Mouse (Mus musculus): ENCODE data around the gene Map10. TPM values are rescaled to one million over a fixed set of nuclear protein-coding genes. Genes with fewer than 3 reads are reported as not detected.

Gene Map10
- polyA plus RNA-seq, 1 experiment from 2014 or later: 7.6 TPM

DNA sequence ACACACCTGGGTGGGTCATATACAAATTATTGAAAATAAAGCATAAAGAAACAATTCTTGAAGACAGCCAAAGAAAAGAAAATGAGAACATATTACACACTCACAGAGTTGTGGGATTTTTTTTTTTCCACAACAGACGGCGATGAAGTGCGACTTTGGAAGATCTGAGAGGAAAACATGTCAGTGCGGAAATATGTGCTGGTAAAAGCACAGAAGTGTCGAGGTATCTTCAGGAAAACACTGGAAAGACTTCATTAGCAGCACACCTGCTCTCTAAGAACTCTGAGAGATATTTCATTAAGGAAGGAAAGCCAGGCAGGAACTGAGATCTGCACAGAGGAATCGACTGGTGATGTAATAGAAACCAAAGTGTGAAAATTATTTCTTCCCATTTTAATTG is 26.3 kb downstream of the Map10 start:
- TF ChIP-seq CTCF (IDR thresholded peaks at IDR 0.05; ENCODE audit: low read depth): no peak
- H3K9ac ChIP-seq: no peak overlapping the region
- no peak overlapping the region for H3K4me2 ChIP-seq
- no peak overlapping the region for H3K27ac ChIP-seq (ENCODE audit: low read depth)
- H3K27me3 ChIP-seq (ENCODE audit: insufficient read depth, low read length): no peaks in the 10 kb centered on the region
- H3K36me3 ChIP-seq (ENCODE audit: insufficient read depth): no peaks in the 10 kb centered on the region
- DNase-seq: no peak
- H3K4me1 ChIP-seq (ENCODE audit: insufficient read depth): no peaks in the 10 kb centered on the region; the same call in 1 of the 2 replicates
- ATAC-seq (ENCODE audit: insufficient read depth): no peak
- WGBS: 78% methylated on average over 6 of the region's 6 CpGs
- no peaks in the 10 kb centered on the region; the same call in 1 of the 2 replicates for H3K9me3 ChIP-seq (ENCODE audit: low read depth, low read length)
- H3K4me3 ChIP-seq (ENCODE audit: low read depth, low read length): no peak overlapping the region

- H3K36me3 ChIP-seq (ENCODE audit: insufficient read depth): no peaks in the 10 kb centered on the region
- no peak for ATAC-seq (ENCODE audit: insufficient read depth)
- no peaks in the 10 kb centered on the region for H3K27me3 ChIP-seq (ENCODE audit: insufficient read depth, low read length)
- no peak overlapping the region for H3K27ac ChIP-seq (ENCODE audit: low read depth)
- H3K4me3 ChIP-seq (ENCODE audit: low read depth, low read length): no peak overlapping the region
- WGBS: 75% methylated on average over 6 of the region's 6 CpGs
- no peak for TF ChIP-seq CTCF (IDR thresholded peaks at IDR 0.05; ENCODE audit: low read depth)
- H3K9me3 ChIP-seq (ENCODE audit: low read depth, low read length): no peaks in the 10 kb centered on the region; the same call in 1 of the 2 replicates
- H3K9ac ChIP-seq: no peak overlapping the region
- DNase-seq: no peak
- no peak overlapping the region for H3K4me2 ChIP-seq
- H3K4me1 ChIP-seq (ENCODE audit: insufficient read depth): no peaks in the 10 kb centered on the region
Measured at GRCm38 (mm10) chr8:125699391-125700025, 29.9 kb downstream of the Map10 start.

DNA sequence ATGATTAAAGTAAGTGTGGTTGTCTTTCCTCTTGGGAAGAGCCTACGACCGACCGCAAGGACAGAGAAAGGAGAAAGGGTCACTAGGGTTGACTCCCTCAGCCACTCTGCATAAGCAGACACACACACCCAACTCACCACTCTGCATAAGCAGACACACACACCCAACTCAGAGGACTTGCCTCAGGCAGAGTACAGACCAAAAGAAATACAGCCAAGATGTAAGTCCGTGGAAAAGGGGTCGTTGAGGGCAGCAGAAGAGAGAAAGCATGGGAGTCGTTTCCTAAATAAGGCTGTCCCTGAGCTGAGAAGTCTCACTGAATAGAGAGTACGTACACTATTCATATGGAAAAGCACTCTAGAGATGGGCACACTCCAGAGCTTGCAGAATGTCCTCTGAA is 30.8 kb downstream of the Map10 start:
- Histone ChIP-seq H3K27ac (ENCODE audit: low read depth) (no peak overlapping the region), H3K36me3 (ENCODE audit: insufficient read depth) (no peaks in the 10 kb centered on the region), H3K9me3 (ENCODE audit: low read depth, low read length) (no peaks in the 10 kb centered on the region; the same call in 1 of the 2 replicates), H3K27me3 (ENCODE audit: insufficient read depth, low read length) (no peaks in the 10 kb centered on the region), H3K4me3 (ENCODE audit: low read depth, low read length) (no peak overlapping the region), H3K9ac (no peak overlapping the region), H3K4me2 (no peak overlapping the region), H3K4me1 (ENCODE audit: insufficient read depth) (no peaks in the 10 kb centered on the region)
- DNase-seq: no peak
- no peak for TF ChIP-seq CTCF (IDR thresholded peaks at IDR 0.05; ENCODE audit: low read depth)
- no peak for ATAC-seq (ENCODE audit: insufficient read depth)
- 71% methylated on average over 7 of the region's 7 CpGs for WGBS

DNA sequence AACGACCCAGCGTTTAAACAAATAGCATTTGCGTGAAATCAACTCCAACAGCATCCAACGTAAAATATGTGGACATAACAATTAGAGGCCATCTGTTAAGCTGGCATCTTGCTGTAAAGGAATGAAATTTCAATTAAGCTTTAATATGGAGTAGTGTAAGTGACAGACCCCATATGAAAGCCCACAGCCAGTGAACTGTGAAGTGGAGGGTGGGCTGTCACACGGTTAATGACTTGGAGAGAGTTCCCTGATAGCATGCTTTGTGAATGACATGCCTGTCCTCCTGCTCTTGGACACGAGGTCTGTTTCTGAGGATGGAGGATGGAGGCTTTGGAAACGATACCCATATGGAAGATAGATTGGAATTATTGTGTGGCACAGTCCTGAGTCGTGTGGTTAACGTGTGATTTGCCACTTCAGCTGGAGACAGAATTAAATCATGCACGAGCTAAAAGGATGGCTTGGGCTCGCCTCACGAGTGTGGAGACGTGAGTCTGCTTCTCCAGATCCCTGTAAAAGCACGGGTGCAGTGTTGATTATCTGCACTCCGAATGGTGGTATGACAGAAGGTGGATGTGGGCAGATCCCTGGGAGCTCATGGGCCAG is 33.4 kb downstream of the Map10 start:
- Histone ChIP-seq H3K27ac (ENCODE audit: low read depth) (no peak overlapping the region), H3K4me2 (no peak overlapping the region), H3K4me3 (ENCODE audit: low read depth, low read length) (no peak overlapping the region), H3K9ac (no peak overlapping the region), H3K9me3 (ENCODE audit: low read depth, low read length) (no peaks in the 10 kb centered on the region; the same call in 1 of the 2 replicates), H3K36me3 (ENCODE audit: insufficient read depth) (no peaks in the 10 kb centered on the region), H3K27me3 (ENCODE audit: insufficient read depth, low read length) (no peaks in the 10 kb centered on the region), H3K4me1 (ENCODE audit: insufficient read depth) (no peaks in the 10 kb centered on the region)
- TF ChIP-seq CTCF (IDR thresholded peaks at IDR 0.05; ENCODE audit: low read depth): no peak
- WGBS: 77% methylated on average over 15 of the region's 15 CpGs
- ATAC-seq (ENCODE audit: insufficient read depth): no peak
- no peak for DNase-seq

GRCm38 (mm10) chr8:125704434-125704833 is 34.8 kb downstream of the Map10 start:
- no peaks in the 10 kb centered on the region for H3K36me3 ChIP-seq (ENCODE audit: insufficient read depth)
- 82% methylated on average over 6 of the region's 6 CpGs for WGBS

DNA sequence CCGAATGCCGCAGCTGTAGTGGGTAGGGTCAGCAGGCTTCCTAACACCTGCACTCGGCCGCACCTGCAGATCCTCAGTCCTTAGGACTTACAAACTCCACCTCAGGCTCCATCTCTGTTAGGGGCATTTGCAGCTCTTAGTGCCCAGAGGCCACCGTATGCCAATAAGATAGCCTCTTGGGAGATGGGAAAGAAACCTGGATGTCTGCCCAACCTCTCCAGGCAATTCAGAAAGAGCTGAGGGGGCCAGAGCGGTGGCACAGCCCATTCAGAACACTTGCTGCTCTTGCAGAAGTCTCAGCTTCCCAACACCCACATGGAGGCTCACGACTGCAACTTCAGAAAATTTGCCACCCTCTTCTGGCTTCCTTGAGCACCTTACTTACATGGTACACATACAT is 36.2 kb downstream of the Map10 start:
- H3K27me3 ChIP-seq (ENCODE audit: insufficient read depth, low read length): no peaks in the 10 kb centered on the region
- H3K9ac ChIP-seq: no peak overlapping the region
- H3K4me1 ChIP-seq (ENCODE audit: insufficient read depth): no peaks in the 10 kb centered on the region
- TF ChIP-seq CTCF (IDR thresholded peaks at IDR 0.05; ENCODE audit: low read depth): no peak
- no peaks in the 10 kb centered on the region for H3K9me3 ChIP-seq (ENCODE audit: low read depth, low read length)
- DNase-seq (no peak), ATAC-seq (ENCODE audit: insufficient read depth) (no peak)
- H3K27ac ChIP-seq (ENCODE audit: low read depth): no peak overlapping the region
- H3K4me2 ChIP-seq: no peak overlapping the region
- no peaks in the 10 kb centered on the region for H3K36me3 ChIP-seq (ENCODE audit: insufficient read depth)
- 87% methylated on average over 7 of the region's 7 CpGs for WGBS
- no peak overlapping the region for H3K4me3 ChIP-seq (ENCODE audit: low read depth, low read length)

More at GRCm38 (mm10) chr8:125704434-125704833, 34.8 kb downstream of the Map10 start:
- H3K27ac ChIP-seq (ENCODE audit: low read depth): no peak overlapping the region
- no peaks in the 10 kb centered on the region for H3K27me3 ChIP-seq (ENCODE audit: insufficient read depth, low read length)
- no peak overlapping the region for H3K4me2 ChIP-seq
- no peaks in the 10 kb centered on the region for H3K9me3 ChIP-seq (ENCODE audit: low read depth, low read length)
- H3K4me1 ChIP-seq (ENCODE audit: insufficient read depth): no peaks in the 10 kb centered on the region
- DNase-seq (no peak), ATAC-seq (ENCODE audit: insufficient read depth) (no peak)
- H3K9ac ChIP-seq: no peak overlapping the region
- no peak overlapping the region for H3K4me3 ChIP-seq (ENCODE audit: low read depth, low read length)
- no peak for TF ChIP-seq CTCF (IDR thresholded peaks at IDR 0.05; ENCODE audit: low read depth)

DNA sequence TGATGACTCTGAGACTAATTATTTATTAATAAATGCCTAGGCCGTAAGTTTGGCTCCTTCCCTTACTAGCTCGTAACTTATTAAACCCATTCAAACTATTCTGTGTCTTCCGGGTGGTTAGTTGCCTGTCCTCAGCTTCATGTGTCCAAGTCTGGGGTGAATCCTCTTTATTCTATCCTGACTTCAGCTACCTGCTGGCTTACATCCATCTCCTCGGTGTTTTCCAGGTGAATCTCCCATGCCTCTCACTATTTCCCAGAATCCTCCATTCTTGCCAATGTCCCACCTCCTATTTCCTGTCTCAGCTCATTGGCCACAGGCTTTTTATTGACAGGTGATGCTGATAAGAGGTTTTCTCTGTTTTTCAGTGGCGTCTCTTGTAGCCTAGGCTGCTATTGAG is 39.6 kb downstream of the Map10 start:
- Histone ChIP-seq H3K4me1 (ENCODE audit: insufficient read depth) (no peaks in the 10 kb centered on the region), H3K9me3 (ENCODE audit: low read depth, low read length) (no peaks in the 10 kb centered on the region), H3K4me2 (no peak overlapping the region), H3K27ac (ENCODE audit: low read depth) (no peak overlapping the region), H3K4me3 (ENCODE audit: low read depth, low read length) (no peak overlapping the region), H3K9ac (no peak overlapping the region), H3K27me3 (ENCODE audit: insufficient read depth, low read length) (no peaks in the 10 kb centered on the region), H3K36me3 (ENCODE audit: insufficient read depth) (no peaks in the 10 kb centered on the region)
- DNase-seq (no peak), ATAC-seq (ENCODE audit: insufficient read depth) (no peak)
- no peak for TF ChIP-seq CTCF (IDR thresholded peaks at IDR 0.05; ENCODE audit: low read depth)
- 80% methylated on average over 5 of the region's 5 CpGs for WGBS

All from lung, embryonic 14.5 days (tissue).